Mouse (Mus musculus) MEL (cell line): ENCODE data around the gene Scfd2.

Source experiments
- BHLHE40 ChIP-seq: IDR thresholded peaks from 2 replicates; pipeline ENCODE4 v1.6.1; 2012; ENCODE audit warnings: low read depth, mild to moderate bottlenecking, inconsistent platforms, low read length, improper control_type of control experiment, borderline replicate concordance
- CTCF ChIP-seq, 3 experiments: IDR thresholded peaks in 2 of 3; conservative IDR thresholded peaks in 1 of 3; 2 replicates each; pipeline ENCODE4 v1.5.1; 2011 to 2012; ENCODE audit warnings: low read length in 3 of 3, low read depth in 2 of 3, mild to moderate bottlenecking in 2 of 3, improper control_type of control experiment in 1 of 3, inconsistent platforms in 1 of 3, mixed read lengths in 1 of 3, moderate library complexity in 1 of 3; ENCODE audit not compliant: control insufficient read depth in 1 of 3, insufficient read depth in 1 of 3, poor library complexity in 1 of 3, severe bottlenecking in 1 of 3
- HCFC1 ChIP-seq: IDR thresholded peaks from 2 replicates; pipeline ENCODE4 v1.6.1; 2012; ENCODE audit warnings: low read depth, mild to moderate bottlenecking, inconsistent platforms, low read length, improper control_type of control experiment, moderate library complexity
- POLR2AphosphoS5 ChIP-seq: IDR thresholded peaks from 2 replicates; pipeline ENCODE4 v1.6.1; 2012; ENCODE audit warnings: low read depth, borderline replicate concordance, mild to moderate bottlenecking, inconsistent platforms, low read length, moderate library complexity, mixed read lengths
- SMC3 ChIP-seq: IDR thresholded peaks from 2 replicates; pipeline ENCODE4 v1.6.1; 2011; ENCODE audit warnings: low read depth, low read length, improper control_type of control experiment
- USF1 ChIP-seq: IDR thresholded peaks from 2 replicates; pipeline ENCODE4 v1.6.1; 2014; ENCODE audit warnings: low read depth, mild to moderate bottlenecking, inconsistent platforms, low read length, improper control_type of control experiment, moderate library complexity

DNA sequence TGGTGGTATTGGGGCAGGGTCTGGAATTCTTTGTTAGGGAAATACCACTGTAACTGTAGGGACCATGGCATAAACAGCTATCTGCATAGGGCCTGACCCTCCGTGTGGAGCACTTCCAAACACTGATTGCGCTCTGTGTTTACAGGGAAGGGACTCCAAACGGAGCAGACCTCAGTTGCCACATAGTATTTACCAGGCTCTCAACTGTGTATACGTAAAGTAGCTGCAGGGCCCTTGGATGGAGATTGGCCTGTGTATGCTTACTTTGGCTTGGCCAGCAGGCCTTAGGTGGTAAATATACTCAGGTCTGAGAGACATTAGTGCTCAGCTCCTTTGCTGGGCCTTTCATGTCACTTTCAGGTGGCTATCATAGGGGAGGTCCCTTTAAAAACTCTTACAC lies 329.0 kb downstream of the Scfd2 start:
- TF ChIP-seq CTCF (IDR thresholded peaks at IDR 0.05 in 2 of 3, conservative IDR thresholded peaks at IDR 0.05 in 1 of 3; ENCODE audit: control insufficient read depth in 1 of 3, insufficient read depth in 1 of 3, low read depth in 2 of 3, low read length in 3 of 3, poor library complexity in 1 of 3, severe bottlenecking in 1 of 3) (no peak), BHLHE40 (no peak), POLR2AphosphoS5 (no peak), USF1 (no peak), HCFC1 (no peak), SMC3 (no peak)
